Mouse (Mus musculus): ENCODE data around the gene Fat3. TPM values are rescaled to one million over a fixed set of nuclear protein-coding genes. Genes with fewer than 3 reads are reported as not detected.

Gene Fat3
- total RNA-seq, 4 experiments from 2014 or later, result 62.3 to 84.8 (median 70.5) TPM

- DNase-seq (ENCODE audit: low spot score in 2 of 2), result no peak
Measured at GRCm38 (mm10) chr9:16029715-16030285, 471.3 kb downstream of the Fat3 start.

GRCm38 (mm10) chr9:16029066-16029465 is 472.0 kb downstream of the Fat3 start:
- DNase-seq (ENCODE audit: low spot score in 2 of 2), result peak in 1 of 2 experiments; percentile 17

- peak in 1 of 2 experiments; percentile 49 for DNase-seq (ENCODE audit: low spot score in 2 of 2)
Measured at GRCm38 (mm10) chr9:16028394-16028911, 472.6 kb downstream of the Fat3 start.

- no peak for DNase-seq (ENCODE audit: low spot score in 2 of 2)
Measured at GRCm38 (mm10) chr9:16026054-16026453, 475.0 kb downstream of the Fat3 start.

GRCm38 (mm10) chr9:16024706-16025105 is 476.4 kb downstream of the Fat3 start:
- DNase-seq (ENCODE audit: low spot score in 2 of 2), result no peak

GRCm38 (mm10) chr9:16014115-16014514 is 487.0 kb downstream of the Fat3 start:
- DNase-seq (ENCODE audit: low spot score in 2 of 2), result peak in 1 of 2 experiments; percentile 45

- no peak for DNase-seq (ENCODE audit: low spot score in 2 of 2)
Measured at GRCm38 (mm10) chr9:16011382-16011781, 489.7 kb downstream of the Fat3 start.

GRCm38 (mm10) chr9:16007516-16007915 is 493.6 kb downstream of the Fat3 start:
- no peak for DNase-seq (ENCODE audit: low spot score in 2 of 2)

- no peak for DNase-seq (ENCODE audit: low spot score in 2 of 2)
Measured at GRCm38 (mm10) chr9:16002991-16003390, 498.1 kb downstream of the Fat3 start.

GRCm38 (mm10) chr9:15994762-15995161 is 506.3 kb downstream of the Fat3 start:
- DNase-seq (ENCODE audit: low spot score in 2 of 2), result no peak

- no peak for DNase-seq (ENCODE audit: low spot score in 2 of 2)
Measured at GRCm38 (mm10) chr9:15994177-15994576, 506.9 kb downstream of the Fat3 start.

GRCm38 (mm10) chr9:15992158-15992846 is 508.8 kb downstream of the Fat3 start:
- DNase-seq (ENCODE audit: low spot score in 2 of 2), result no peak

- no peak for DNase-seq (ENCODE audit: low spot score in 2 of 2)
Measured at GRCm38 (mm10) chr9:15978317-15978716, 522.8 kb downstream of the Fat3 start.

GRCm38 (mm10) chr9:15976959-15977663 is 524.0 kb downstream of the Fat3 start:
- DNase-seq (ENCODE audit: low spot score in 2 of 2), result no peak

GRCm38 (mm10) chr9:15975999-15976398 is 525.1 kb downstream of the Fat3 start:
- no peak for DNase-seq (ENCODE audit: low spot score in 2 of 2)

- no peak for DNase-seq (ENCODE audit: low spot score in 2 of 2)
Measured at GRCm38 (mm10) chr9:15972201-15972600, 528.9 kb downstream of the Fat3 start.

- DNase-seq (ENCODE audit: low spot score in 2 of 2), result no peak
Measured at GRCm38 (mm10) chr9:15971393-15971792, 529.7 kb downstream of the Fat3 start.

GRCm38 (mm10) chr9:15964198-15964597 is 536.9 kb downstream of the Fat3 start:
- DNase-seq (ENCODE audit: low spot score in 2 of 2), result no peak

- peak in 1 of 2 experiments; percentile 20 for DNase-seq (ENCODE audit: low spot score in 2 of 2)
Measured at GRCm38 (mm10) chr9:15962886-15963285, 538.2 kb downstream of the Fat3 start.

- DNase-seq (ENCODE audit: low spot score in 2 of 2), result no peak
Measured at GRCm38 (mm10) chr9:15958224-15958787, 542.8 kb downstream of the Fat3 start.

GRCm38 (mm10) chr9:15957816-15958215 is 543.3 kb downstream of the Fat3 start:
- DNase-seq (ENCODE audit: low spot score in 2 of 2), result no peak

Measured in left cerebral cortex, adult 8-10 months (tissue).